Mouse (Mus musculus): Measurements from ENCODE around the gene Psmb1.
"Not testable (repeated sequence)": the region's sequence is repeated elsewhere in the genome, so short reads cannot be mapped to it uniquely, and the experiment has no call there.

The Psmb1 gene

GRCm38 (mm10) chr17:15461921-15462495 is 37.5 kb downstream of the Psmb1 start:
- in situ Hi-C loops (cut with MboI; ENCODE audit: low sequenced_read_pairs) = loop anchor here (25.0 kb wide), 1 partner anchor 400 kb away; no protein-coding TSS in a partner anchor

DNA sequence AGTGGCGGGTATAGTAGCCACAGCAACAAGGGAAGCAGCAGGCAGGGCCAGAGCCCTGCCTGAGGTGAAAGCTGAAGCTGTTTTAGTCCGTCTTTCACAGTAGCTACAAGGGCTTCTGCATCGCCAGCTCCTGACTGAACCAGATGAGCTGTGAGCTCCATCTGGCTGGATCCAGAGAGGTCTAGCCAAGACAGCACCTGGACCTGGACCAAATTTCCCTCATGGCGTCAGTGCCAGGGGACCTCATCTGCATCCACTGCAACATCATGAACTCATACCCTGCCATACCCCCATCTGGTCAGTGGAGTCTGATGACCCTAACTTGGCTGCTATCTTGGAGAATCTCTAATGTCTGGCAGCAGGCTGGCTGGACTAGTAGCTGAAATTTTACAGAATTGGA is 39.8 kb downstream of the Psmb1 start:
- in situ Hi-C loops (cut with MboI; ENCODE audit: low sequenced_read_pairs) = loop anchor here (25.0 kb wide), 1 partner anchor 397 kb away; no protein-coding TSS in a partner anchor

DNA sequence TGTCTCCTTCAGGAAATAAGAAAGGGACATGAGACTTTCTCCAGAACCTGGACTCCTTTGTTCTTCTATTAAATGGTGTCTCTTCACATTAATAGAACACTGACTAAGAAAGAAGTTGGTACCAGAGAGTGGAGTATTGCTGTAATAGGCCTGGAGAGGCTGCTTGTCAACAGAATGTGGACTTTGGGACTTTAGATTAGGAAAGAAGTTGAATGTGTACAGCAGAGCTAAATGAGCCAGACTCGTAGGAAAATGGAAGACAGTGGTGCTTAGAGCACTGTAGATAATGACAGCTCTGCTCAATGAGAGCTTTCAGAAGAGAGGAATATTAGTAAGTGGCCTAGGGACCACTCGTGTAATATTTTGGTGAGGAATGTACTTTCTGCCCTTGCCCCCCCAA is 43.0 kb downstream of the Psmb1 start:
- in situ Hi-C loops (cut with MboI; ENCODE audit: low sequenced_read_pairs) = loop anchor here (25.0 kb wide), 1 partner anchor 394 kb away; no protein-coding TSS in a partner anchor

DNA sequence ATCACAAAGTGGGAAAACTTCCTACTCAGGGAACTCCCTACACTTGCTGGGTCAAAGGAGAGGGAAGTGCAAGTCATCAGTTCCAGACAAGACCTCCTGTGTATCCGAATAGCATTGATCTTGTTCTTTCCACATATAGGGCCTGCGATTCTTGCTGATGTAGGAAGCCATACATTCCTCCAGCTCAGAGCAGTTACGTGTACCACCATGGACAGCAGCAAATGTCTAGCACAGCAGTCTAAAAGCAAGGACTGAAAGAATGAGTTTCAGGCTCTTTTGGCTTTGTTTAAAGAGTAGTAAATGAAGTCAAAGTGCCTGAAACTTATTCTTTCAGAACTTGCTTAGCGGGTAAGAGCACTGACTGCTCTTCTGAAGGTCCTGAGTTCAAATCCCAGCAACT is 44.3 kb downstream of the Psmb1 start:
- in situ Hi-C loops (cut with MboI; ENCODE audit: low sequenced_read_pairs) = loop anchor here (25.0 kb wide), 1 partner anchor 393 kb away; no protein-coding TSS in a partner anchor

GRCm38 (mm10) chr17:15449606-15450005 is 49.9 kb downstream of the Psmb1 start:
- in situ Hi-C loops (cut with MboI; ENCODE audit: low sequenced_read_pairs) = loop anchor here (25.0 kb wide), 1 partner anchor 387 kb away; no protein-coding TSS in a partner anchor

GRCm38 (mm10) chr17:15449144-15449543 is 50.4 kb downstream of the Psmb1 start:
- in situ Hi-C loops (cut with MboI; ENCODE audit: low sequenced_read_pairs) = not testable (repeated sequence)

GRCm38 (mm10) chr17:15447831-15448230 is 51.7 kb downstream of the Psmb1 start:
- in situ Hi-C loops (cut with MboI; ENCODE audit: low sequenced_read_pairs) = no loop called here

DNA sequence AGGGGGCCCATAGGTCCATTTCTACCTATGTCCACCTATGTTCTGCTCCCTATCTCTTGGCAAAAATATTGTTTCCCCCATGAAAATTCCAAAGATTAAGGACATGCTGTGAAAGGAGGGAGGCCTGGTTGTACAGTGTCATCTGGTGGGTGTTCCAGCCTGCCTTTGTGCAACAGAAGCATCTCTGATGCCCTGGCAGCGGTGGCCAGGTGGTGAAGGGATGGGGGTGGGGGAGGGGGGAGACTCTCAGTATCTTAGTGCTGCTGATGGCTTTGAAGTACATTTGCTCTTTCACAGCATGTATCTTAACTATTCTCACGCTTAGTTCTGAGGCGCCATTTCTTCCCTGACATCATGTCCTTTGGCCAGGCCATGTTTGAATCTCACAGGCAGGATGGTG is 54.1 kb downstream of the Psmb1 start:
- in situ Hi-C loops (cut with MboI; ENCODE audit: low sequenced_read_pairs) = no loop called here

DNA sequence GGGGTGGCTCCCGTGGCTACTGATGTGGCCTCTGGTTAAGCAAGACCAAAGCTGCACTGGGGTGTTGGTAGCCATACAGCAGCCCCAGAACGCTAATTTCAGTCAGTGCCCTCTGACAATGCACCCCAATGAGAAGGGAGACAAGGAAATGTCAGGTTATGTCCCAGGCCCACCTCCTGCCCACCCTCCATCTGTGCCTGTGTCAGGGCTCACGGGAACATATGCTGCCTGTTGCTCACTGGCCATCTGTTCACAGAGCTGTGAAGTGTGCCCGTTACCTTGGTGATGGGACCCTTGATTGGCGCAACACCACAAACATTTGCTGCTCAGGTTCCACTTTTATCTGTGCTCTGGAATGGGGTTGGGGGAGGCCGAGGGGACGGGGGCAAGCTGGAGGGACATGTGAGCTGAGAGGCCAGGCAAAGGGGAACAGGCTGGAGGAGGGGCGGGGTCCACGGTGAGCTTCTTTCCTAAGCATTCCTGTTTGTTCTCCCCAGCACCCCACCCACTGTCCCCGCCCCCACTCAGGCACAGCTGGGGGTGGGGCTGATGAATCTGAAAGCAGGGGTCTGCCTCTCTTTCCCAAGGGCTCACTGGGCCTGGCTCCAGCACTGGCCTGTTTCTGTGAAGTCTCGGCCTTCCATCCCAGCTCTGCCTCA is 59.0 kb downstream of the Psmb1 start:
- in situ Hi-C loops (cut with MboI; ENCODE audit: low sequenced_read_pairs) = no loop called here

DNA sequence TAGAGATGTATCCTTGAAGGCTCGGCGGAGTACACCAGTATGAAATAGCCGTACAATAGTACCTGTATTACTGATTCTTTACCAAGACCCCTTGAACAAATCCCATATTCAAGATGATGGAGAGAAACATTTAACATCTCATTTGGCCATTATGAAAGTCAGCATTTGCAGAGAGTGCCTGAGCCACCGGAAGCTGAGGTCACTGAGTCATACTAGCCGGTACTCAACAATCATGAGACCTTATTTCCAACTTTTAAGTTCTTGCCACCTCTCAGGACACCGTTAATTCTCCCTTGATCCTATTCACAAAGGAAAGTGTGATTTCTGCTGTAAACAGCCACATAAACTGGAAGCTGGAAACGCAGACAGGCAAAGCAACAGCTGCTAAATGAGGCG is 59.5 kb downstream of the Psmb1 start:
- in situ Hi-C loops (cut with MboI; ENCODE audit: low sequenced_read_pairs) = no loop called here

GRCm38 (mm10) chr17:15434748-15435147 is 64.8 kb downstream of the Psmb1 start:
- in situ Hi-C loops (cut with MboI; ENCODE audit: low sequenced_read_pairs) = no loop called here

GRCm38 (mm10) chr17:15432036-15432435 is 67.5 kb downstream of the Psmb1 start:
- in situ Hi-C loops (cut with MboI; ENCODE audit: low sequenced_read_pairs) = no loop called here

DNA sequence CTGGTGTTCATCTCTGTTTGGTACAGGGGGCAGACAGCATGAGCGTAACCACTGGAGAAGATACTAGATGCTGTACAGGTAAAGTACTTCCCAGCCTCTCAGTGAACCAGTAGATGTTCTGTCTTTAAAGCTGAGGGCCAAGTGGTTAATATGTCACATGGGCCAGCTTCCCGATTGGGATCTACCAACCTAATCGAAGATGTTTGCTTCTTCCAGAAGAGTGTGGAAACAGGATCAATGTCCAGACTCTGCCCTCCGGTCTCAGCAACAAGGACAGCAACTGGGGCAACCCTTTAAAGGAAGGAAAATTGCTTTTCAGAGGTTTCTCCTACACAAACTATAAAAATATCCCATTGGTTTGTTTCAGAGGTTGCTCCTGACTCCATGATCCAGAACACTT is 68.0 kb downstream of the Psmb1 start:
- in situ Hi-C loops (cut with MboI; ENCODE audit: low sequenced_read_pairs) = no loop called here

DNA sequence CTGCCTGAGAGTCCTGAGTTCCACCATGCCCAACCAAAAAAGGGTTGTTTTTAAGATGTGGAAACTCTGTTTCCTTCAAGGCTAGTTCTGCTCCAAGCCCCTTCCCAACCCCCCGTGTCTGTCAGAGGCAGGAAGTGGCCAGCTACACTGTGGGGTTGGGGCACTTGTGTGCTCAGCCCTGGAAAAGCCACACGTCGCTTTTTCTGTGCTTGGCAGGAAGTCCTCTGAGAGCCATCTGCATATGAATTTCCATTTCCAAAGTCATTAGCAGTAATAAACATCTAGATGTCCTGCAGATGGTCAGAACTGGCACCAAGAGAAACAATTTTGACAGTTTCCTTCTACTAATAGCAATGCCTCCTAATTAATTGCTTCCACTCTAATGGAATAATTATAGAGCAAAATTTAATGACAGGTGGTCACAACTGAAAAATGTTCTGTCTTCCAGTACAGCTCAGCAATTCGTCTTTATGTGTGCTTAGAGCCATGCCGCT is 68.5 kb downstream of the Psmb1 start:
- in situ Hi-C loops (cut with MboI; ENCODE audit: low sequenced_read_pairs) = no loop called here

DNA sequence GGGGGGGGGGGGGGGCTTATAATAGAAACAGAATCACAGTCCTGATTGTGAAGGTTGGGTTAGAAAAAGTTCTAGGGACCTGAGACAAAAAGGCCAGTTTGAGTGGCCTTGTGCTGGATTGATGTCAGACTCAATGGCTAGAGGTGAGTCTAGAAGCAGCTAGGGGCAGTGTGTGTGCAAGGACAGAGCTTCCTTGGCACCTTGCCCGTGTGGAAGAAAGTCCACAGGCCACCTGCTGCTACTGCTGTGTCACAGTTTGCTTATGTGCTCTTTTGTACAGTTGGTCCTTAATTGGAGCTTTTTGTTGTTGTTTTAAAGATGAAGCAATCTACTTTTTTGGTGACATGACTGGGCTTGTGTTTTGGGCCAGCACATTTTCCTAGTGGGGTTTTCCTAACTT is 69.6 kb downstream of the Psmb1 start:
- in situ Hi-C loops (cut with MboI; ENCODE audit: low sequenced_read_pairs) = no loop called here

- in situ Hi-C loops (cut with MboI; ENCODE audit: low sequenced_read_pairs) = no loop called here
Observed at GRCm38 (mm10) chr17:15429451-15429850, 70.1 kb downstream of the Psmb1 start.

GRCm38 (mm10) chr17:15425931-15426330 is 73.6 kb downstream of the Psmb1 start:
- in situ Hi-C loops (cut with MboI; ENCODE audit: low sequenced_read_pairs) = no loop called here

Measured in CH12F3 (cell line).